Mouse (Mus musculus) brain, embryonic 14.5 days (tissue): ENCODE measurements around the gene Tril.

ENCODE experiments used
- CTCF ChIP-seq: fragments of 200-500 bp; IDR thresholded peaks from 2 replicates; pipeline ENCODE4 v1.5.1; 2012; ENCODE audit warnings: inconsistent platforms, mild to moderate bottlenecking, moderate library complexity, borderline replicate concordance; ENCODE audit not compliant: insufficient read depth, insufficient read length; ENCODE audit errors: extremely low read depth
- POLR2A ChIP-seq: fragments of 200-500 bp; IDR thresholded peaks from 2 replicates; pipeline ENCODE4 v1.6.1; 2012; ENCODE audit warnings: mild to moderate bottlenecking, inconsistent platforms, borderline replicate concordance; ENCODE audit not compliant: poor library complexity, insufficient read depth, insufficient read length, severe bottlenecking; ENCODE audit errors: extremely low read depth

DNA sequence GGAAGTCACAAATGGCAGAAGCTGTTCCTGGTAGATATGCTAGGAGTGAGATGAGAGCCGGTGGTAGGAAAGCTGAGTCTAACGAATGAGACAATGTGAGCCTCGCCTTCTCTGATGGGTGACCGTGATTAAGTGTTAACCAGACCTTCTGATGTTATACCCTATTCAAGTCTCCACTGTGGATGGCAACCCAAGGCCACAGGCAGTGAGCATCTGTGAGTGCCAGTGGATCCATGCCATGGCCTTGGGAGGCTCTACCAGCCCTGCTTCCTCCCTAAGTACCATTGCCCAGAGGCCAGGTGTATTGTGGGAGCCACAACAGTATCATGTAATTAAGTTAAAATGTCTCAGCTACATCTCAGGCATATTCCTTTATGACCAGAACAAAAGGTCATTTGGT is 17.1 kb downstream of the Tril start:
- TF ChIP-seq POLR2A (no peak), CTCF (no peak)
